Mouse (Mus musculus): ENCODE measurements around the gene Olfr493. TPM values are rescaled to one million over a fixed set of nuclear protein-coding genes. Genes with fewer than 3 reads are reported as not detected.

Olfr493 gene
- polyA plus RNA-seq (2014; fragmentation: Illumina TruSeq; extraction: RNeasy Lipid Tissue Mini Kit (QIAGEN cat#74804); ENCODE audit: low replicate concordance), result not detected

DNA sequence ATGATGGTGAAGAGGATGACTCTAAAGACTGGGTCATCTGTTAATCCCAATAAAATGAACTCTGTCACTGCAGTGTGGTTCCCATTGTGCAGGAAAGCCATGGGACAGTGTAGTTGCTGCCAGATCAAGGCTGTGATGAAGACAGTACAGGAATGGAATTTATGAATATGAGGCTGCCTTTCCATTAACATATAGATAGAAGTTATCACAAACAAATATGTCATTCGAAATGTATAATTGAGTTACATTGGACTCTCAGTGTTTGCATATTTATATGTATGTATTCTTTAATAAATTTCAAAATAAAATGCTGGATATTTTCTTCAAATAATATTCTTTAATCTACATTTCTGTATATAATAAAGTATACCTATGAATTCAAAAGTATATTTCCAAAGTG lies at the start of gene Olfr493:
Gene Olfr493 (minus strand): TSS at position 101 of the 400 bp plus-strand sequence.

DNA sequence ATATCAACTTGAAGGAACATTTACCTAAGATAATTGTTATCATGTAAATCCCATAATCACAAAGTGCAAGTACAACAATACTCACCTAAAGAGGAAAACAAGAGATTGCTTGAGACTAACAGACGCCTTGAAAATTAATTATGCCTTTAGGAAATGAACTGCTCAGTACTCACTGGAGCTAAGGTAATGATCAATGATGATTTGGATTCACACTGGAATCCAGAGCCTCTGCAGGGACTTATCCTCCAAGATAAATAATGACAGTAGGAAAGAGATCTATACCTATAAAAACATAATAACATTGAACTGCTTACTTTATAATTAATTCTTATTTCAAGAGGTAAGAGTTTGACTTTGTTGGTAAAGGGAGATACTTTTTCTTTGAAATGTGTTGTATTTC lies 46.1 kb upstream of the Olfr493 start, which contains the start of gene Olfr495:
Gene Olfr495 (plus strand): TSS at position 301 of the 400 bp plus-strand sequence.

DNA sequence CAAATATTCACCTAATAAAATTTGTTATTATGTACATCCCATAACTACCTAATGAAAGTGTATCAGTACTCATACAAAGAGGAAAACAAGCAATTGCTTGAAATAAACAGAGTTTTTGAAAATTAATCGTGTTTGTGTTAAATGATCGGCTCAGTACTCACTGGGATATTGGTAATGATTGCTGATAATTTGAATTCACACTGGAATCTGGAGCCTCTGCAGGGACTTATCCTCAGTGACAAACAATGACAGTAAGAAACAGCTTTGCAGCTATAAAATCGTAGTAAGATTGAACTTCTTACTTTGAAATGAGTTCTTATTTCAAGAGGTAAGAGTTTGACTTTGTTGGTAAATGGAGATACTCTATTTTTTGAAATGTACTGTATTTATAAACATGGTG lies 18.3 kb upstream of the Olfr493 start, which contains the start of gene Olfr494:
Gene Olfr494 (plus strand): TSS at position 301 of the 400 bp plus-strand sequence.

DNA sequence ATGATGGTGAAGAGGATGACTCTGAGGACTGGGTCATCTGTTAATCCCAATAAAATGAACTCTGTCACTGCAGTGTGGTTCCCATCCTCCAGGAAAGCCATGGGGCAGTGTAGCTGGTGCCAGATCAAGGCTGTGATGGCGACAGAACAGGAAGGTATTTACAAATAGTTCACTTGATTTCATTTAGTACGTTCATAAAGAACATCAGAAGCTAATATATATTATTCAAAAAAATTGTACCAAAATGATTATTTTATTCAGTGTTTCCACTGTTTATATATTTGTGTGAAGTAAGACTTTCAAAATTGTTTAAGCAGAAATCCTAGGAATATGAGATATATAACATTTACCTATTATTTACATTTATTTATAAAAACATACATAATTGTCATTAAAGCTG lies 23.2 kb downstream of the Olfr493 start, which contains the start of gene Olfr492:
Gene Olfr492 (minus strand): TSS at position 101 of the 400 bp plus-strand sequence.

DNA sequence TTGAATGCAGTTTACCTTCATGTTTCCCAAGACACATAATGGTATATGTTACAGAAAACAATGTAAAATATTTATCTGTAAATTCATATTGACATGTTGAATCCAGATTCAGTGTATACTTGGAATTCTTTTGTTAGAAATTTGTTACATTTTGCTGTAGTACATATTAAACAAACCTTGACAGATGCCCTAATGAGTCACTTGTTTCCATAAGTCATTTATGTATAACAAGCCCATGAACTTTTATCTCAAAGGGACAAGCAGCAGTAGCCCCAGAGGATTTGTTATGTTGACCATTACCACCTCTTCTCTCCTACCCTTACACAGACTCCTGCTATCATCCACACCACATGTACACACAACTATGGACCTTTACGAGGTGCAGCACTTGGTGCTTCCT lies 33.6 kb downstream of the Olfr493 start, which contains the start of gene Olfr491:
Gene Olfr491 (plus strand): TSS at position 301 of the 400 bp plus-strand sequence.

Other genes with a start within 250 kb of the Olfr493 start
- not detected for gene Olfr482, start 249.4 kb downstream of the Olfr493 start, polyA plus RNA-seq (2014; fragmentation: Illumina TruSeq; extraction: RNeasy Lipid Tissue Mini Kit (QIAGEN cat#74804); ENCODE audit: low replicate concordance)
- gene Olfr483, start 246.1 kb downstream of the Olfr493 start, polyA plus RNA-seq (2014; fragmentation: Illumina TruSeq; extraction: RNeasy Lipid Tissue Mini Kit (QIAGEN cat#74804); ENCODE audit: low replicate concordance), result not detected
- not detected for gene Olfr484, start 219.5 kb downstream of the Olfr493 start, polyA plus RNA-seq (2014; fragmentation: Illumina TruSeq; extraction: RNeasy Lipid Tissue Mini Kit (QIAGEN cat#74804); ENCODE audit: low replicate concordance)
- gene Olfr485, start 187.1 kb downstream of the Olfr493 start, polyA plus RNA-seq (2014; fragmentation: Illumina TruSeq; extraction: RNeasy Lipid Tissue Mini Kit (QIAGEN cat#74804); ENCODE audit: low replicate concordance), result not detected
- gene Olfr486, start 174.2 kb downstream of the Olfr493 start, polyA plus RNA-seq (2014; fragmentation: Illumina TruSeq; extraction: RNeasy Lipid Tissue Mini Kit (QIAGEN cat#74804); ENCODE audit: low replicate concordance), result not detected
- gene Olfr487, start 132.3 kb downstream of the Olfr493 start, polyA plus RNA-seq (2014; fragmentation: Illumina TruSeq; extraction: RNeasy Lipid Tissue Mini Kit (QIAGEN cat#74804); ENCODE audit: low replicate concordance), result not detected
- gene Olfr488, start 88.6 kb downstream of the Olfr493 start, polyA plus RNA-seq (2014; fragmentation: Illumina TruSeq; extraction: RNeasy Lipid Tissue Mini Kit (QIAGEN cat#74804); ENCODE audit: low replicate concordance), result not detected
- gene Olfr490, start 58.0 kb downstream of the Olfr493 start, polyA plus RNA-seq (2014; fragmentation: Illumina TruSeq; extraction: RNeasy Lipid Tissue Mini Kit (QIAGEN cat#74804); ENCODE audit: low replicate concordance), result not detected
- not detected for gene Olfr491, start 33.5 kb downstream of the Olfr493 start, polyA plus RNA-seq (2014; fragmentation: Illumina TruSeq; extraction: RNeasy Lipid Tissue Mini Kit (QIAGEN cat#74804); ENCODE audit: low replicate concordance)
- not detected for gene Olfr492, start 23.3 kb downstream of the Olfr493 start, polyA plus RNA-seq (2014; fragmentation: Illumina TruSeq; extraction: RNeasy Lipid Tissue Mini Kit (QIAGEN cat#74804); ENCODE audit: low replicate concordance)
- gene Olfr494, start 18.4 kb upstream of the Olfr493 start, polyA plus RNA-seq (2014; fragmentation: Illumina TruSeq; extraction: RNeasy Lipid Tissue Mini Kit (QIAGEN cat#74804); ENCODE audit: low replicate concordance), result not detected
- not detected for gene Olfr495, start 46.2 kb upstream of the Olfr493 start, polyA plus RNA-seq (2014; fragmentation: Illumina TruSeq; extraction: RNeasy Lipid Tissue Mini Kit (QIAGEN cat#74804); ENCODE audit: low replicate concordance)
- not detected for gene Olfr497, start 73.4 kb upstream of the Olfr493 start, polyA plus RNA-seq (2014; fragmentation: Illumina TruSeq; extraction: RNeasy Lipid Tissue Mini Kit (QIAGEN cat#74804); ENCODE audit: low replicate concordance)
- gene Olfr498, start 118.3 kb upstream of the Olfr493 start, polyA plus RNA-seq (2014; fragmentation: Illumina TruSeq; extraction: RNeasy Lipid Tissue Mini Kit (QIAGEN cat#74804); ENCODE audit: low replicate concordance), result not detected
- gene Olfr502, start 178.1 kb upstream of the Olfr493 start, polyA plus RNA-seq (2014; fragmentation: Illumina TruSeq; extraction: RNeasy Lipid Tissue Mini Kit (QIAGEN cat#74804); ENCODE audit: low replicate concordance), result not detected
- not detected for gene Olfr503, start 197.5 kb upstream of the Olfr493 start, polyA plus RNA-seq (2014; fragmentation: Illumina TruSeq; extraction: RNeasy Lipid Tissue Mini Kit (QIAGEN cat#74804); ENCODE audit: low replicate concordance)
- gene Olfr504, start 218.8 kb upstream of the Olfr493 start, polyA plus RNA-seq (2014; fragmentation: Illumina TruSeq; extraction: RNeasy Lipid Tissue Mini Kit (QIAGEN cat#74804); ENCODE audit: low replicate concordance), result not detected